Mouse (Mus musculus) megakaryocyte, adult 5-6 weeks (primary cell): ENCODE measurements around the gene Gm6614. TPM values are rescaled to one million over a fixed set of nuclear protein-coding genes. Genes with fewer than 3 reads are reported as not detected.
"Not testable (repeated sequence)": the region's sequence is repeated elsewhere in the genome, so short reads cannot be mapped to it uniquely, and the experiment has no call there.

Source experiments
- ATAC-seq: 2 replicates; pipeline ENCODE4 v1.8.0; 2016; ENCODE audit warnings: mild to moderate bottlenecking, inconsistent platforms; ENCODE audit not compliant: poor library complexity, severe bottlenecking
- total RNA-seq, 2 experiments: library from RNA; stranded (forward) in 1 of 2; stranded (reverse) in 1 of 2; fragments of 153-499, 151-499 nt in 1 of 2; fragments of 221-1000, 200-1000 nt in 1 of 2; gene quantifications; 2 replicates each; pipeline versions ENCODE4 v1.2.3 to v1.2.4; 2015 to 2017

Gene Gm6614
- total RNA-seq (2015) (not detected in 2 replicates), total RNA-seq (2017) (not detected in 2 replicates)

DNA sequence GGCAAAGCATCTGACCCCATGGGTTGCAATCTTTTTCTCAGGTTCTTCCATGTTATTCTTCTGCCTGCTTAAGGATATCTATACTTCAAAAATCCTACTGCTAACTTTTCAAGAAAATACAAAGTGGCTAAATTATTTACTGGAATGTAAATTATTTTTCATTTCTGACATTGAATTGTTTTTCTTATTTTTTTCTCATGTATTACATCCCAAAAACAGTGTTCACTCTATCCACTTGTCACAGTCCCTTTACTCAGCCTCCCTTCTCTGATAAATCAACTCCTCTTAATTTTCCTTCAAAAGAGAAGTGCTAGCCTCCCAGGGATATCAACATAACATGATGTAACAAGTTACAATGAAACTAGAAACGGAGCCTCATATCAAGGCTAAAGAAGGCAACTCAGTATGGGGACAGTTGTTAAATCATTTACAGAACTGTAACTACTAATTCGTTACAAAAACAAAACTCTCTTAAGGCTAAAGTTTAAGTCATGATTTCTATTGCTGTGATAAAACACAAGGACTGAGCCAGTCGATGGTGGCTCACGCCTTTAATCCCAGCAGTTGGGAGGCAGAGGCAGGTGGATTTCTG, at the start of gene Gm6614:
Gm6614 (minus strand) TSS at position 51 of the 592 bp plus-strand sequence.
- no peak for ATAC-seq

DNA sequence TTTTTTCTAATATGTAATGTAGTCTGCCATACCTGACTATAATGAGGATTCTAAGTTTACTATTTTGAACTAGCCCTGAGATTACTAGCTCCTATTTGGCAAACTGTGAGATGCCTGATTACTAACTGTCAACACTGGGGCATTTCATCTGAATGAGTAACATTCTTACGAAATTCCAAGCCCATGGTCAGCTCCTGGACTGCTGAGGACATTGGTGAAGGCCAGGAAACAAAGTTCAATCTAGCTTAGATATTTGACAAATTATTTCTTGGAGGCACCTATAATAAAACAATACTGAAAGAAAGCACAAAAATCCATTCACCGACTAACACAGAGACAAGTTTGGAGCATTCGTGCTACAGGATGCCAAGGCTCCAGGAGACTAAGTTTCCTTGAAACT, 47.1 kb upstream of the Gm6614 start:
- not testable (repeated sequence) for ATAC-seq

DNA sequence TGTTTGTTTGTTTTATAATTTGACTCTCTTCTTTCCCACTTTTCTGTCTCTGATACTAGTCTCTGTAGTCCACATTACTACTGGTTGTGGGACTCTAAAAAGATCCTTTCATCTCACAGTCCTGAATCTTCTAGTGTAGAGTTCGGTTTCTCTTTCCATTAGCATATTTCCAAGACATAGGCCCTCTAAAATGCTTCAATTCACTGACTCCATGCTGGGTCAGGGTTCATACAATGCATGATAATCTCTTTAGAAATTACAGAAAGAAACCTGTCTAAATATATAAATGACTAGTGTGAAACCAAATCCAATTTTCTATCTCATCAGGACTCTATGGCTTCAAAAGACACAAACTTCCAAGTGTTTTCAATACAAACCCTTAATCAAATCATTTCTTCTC, 36.5 kb upstream of the Gm6614 start:
- ATAC-seq: no peak

DNA sequence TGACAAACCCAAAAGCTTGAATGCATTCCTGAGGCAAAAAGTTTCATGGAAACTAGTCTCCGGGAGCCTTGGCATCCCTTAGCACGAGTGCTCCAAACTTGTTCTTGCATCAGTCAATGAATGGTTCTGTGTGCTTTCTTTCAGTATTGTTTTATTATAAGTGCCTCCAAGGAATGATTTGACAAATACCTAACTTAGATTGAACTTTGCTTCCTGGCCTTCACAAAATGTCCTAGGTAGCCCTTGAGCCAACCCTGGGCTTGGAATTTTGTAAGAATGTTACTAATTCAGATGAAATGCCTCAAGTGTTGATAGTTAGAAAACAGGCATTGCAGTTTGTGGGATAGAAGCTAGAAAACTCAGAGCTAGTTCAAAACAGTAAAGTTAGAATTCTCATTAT, 34.5 kb upstream of the Gm6614 start:
- no peak for ATAC-seq

DNA sequence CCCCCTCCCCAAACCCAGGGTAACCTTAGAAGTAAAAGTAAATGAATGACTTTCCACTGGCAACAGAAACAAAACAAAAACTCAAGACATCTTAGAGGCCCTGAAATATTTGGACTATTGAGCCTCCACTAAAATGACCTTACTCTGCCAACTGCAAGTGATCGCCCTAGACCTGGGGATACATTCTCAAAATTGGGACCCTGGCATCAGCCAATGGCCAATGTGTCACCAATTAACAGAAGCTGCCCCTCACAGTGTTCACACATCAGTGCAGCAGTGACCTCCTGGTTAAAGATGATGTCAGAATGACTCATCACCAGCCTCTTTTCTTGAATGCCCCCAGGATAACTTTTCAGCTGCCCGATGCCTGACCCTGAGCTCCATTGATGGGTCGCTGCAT, 30.7 kb upstream of the Gm6614 start:
- no peak for ATAC-seq

DNA sequence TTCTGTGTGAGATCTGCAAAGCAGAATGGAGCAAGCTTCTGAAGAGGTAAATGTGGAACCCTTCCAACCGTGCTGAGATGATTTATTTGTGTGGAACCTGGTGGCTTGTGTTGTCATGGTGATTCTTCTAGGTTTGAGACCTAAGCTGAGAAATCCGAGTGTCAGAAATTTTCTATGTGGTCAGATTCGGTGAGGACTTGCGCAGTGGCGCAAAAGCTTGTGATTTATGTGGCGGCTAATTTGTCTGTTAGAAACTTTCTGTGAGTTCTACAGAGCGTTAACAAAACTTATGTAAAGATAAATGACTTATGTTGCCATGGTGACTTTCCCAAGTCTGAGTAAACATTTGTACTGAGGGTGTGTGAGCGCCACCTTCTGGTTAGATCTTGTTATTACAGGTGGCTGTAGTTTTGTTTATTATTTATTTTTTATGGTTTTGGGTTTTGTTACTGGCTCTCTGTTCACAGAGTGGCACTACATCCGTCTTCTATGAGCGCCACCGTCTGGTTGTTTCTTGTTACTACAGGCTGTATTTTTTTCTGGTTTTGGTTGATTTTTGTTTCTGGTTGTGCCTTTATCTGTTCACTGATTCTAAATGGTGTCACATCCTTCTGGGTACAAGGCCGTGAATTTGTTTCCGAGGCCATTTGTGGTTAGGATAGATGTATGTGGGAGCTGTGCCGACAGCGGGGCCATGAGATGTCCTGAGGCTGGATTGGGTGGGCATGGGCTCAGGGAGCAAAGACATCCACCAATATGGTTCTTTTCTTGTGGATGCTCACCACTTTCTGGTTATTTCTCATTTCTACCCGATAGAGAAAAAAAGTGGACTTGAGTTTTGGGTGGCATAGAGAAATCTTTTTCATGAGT, 29.3 kb upstream of the Gm6614 start:
- 0 out of 2 replicates have a peak, but pooled peaks have one; percentile 29 for ATAC-seq

DNA sequence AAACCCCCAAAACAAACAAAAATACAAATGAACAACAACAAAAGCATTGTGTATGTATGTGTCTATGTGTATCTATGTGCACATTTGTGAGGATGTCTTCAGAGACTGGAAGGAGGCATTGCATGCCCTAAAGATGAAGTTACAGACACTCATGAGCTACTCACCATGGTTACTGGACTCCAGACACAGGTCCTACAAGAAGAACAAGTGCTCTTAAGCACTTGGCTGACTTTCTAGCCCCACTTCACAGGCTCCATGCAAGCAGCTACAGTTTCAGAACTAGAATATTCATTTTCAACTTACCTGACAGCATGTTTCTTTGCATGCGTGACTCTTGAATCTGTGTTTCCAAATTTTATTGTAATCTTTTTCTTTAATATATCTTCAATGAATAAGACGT, 24.6 kb upstream of the Gm6614 start:
- ATAC-seq: no peak

DNA sequence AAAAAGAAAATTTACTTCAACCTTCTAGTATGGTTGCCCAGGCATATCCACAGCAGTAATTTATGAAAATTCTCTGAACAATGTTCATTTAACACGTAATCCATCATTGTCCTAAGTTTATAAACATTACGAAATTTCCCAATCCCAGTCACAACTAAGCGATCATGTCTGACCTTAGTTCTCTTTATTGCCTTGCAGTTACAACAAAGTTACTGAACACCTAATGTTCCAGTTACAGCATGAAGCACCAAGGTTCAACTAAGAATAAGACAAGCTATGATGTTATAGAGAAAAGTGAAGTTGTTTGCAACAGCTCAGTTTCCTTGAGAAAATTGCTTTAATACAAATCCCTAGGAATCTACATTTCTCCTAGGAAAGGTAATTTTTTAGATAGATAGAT, 10.5 kb upstream of the Gm6614 start:
- ATAC-seq: no peak

DNA sequence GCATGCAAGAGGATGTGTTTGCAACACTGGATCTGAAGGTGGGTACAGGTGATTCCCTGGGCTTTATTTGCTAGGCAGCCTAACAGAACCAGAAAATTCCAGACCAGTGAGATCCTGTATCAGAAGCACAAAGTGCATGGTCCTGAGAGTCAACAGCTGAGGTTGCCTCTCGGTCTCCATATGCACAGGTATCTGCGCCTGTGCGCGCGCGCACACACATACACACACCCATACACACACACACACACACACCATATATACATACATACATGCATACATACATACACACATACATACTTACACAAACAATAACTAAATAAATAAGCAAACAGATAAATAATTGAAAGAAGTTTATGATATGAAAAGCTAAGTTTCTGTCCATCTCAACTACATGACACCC, 24.4 kb downstream of the Gm6614 start:
- ATAC-seq: no peak

DNA sequence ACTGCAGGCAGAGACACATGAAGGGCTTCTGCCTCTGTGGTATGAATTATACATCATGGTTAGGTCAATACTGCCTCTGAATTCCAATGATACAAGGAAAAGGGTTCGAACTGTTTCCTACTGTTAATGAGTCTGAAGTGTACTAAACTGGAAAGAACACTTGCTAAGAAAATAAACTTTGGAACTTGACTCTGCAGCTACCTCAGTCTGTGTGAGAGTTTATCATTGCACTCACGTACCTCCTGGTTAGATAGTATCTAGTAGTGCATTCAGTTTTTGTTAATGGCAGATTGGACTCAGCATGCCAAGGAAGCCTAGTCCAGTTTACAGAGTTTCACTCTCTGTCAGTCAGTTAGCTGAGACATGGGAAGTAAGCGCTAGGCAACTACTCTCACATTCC, 26.6 kb downstream of the Gm6614 start:
- ATAC-seq: no peak

DNA sequence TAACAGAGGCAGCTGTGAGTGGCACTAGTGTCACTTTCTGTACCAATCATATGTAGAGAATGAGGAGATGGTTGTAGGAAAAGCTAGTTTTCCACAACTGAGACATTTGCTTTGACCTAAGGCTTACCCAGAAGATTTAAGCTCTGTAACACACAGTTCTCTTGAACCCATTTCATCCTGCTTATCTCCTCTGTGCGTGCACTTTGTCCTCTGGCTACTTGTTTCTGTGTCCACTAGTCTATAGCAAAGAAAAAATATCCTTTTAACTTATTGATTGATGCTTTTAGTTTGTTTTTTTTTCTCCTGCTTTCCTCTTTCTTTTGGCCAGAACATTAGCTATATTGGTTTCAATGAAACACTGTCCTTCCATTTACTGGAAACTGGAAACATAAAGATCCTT, 48.8 kb downstream of the Gm6614 start:
- no peak for ATAC-seq

DNA sequence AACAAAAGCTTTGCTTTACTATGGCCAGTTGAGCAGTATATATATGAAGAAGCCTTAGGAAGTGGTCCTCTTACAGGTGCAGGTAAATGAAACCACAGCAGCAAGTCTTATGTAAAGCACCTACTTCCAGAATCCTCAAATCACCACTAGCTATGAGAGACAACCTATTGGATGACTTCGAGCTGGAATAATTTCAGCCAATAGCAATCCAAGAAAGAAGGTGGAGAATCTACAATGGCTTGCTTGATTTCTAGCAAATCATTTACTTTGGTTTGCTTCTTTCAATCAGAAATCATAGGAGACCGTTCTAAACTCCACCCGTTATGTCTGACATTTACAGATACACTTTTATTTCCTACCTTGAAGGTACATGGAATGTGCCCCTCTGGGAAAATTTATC, 49.4 kb downstream of the Gm6614 start:
- no peak for ATAC-seq

DNA sequence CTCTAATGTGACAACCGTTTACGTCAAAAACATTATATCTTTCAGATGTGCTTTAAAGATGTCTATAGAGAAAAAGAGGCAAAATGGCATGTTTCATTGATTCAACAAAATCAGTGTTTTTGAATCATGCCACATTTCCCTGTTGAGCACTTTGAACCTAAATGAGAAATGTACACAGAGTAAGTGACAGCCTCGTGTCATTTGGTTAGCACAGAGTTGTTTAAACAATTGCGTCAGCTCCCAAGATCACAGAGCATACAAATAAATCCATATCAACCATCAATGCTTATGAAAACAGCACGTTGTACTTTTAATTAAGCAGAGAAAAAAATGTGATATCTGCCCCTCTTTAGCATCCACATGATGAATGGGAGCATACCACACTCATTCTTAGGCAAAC, 50.7 kb downstream of the Gm6614 start:
- ATAC-seq: no peak

DNA sequence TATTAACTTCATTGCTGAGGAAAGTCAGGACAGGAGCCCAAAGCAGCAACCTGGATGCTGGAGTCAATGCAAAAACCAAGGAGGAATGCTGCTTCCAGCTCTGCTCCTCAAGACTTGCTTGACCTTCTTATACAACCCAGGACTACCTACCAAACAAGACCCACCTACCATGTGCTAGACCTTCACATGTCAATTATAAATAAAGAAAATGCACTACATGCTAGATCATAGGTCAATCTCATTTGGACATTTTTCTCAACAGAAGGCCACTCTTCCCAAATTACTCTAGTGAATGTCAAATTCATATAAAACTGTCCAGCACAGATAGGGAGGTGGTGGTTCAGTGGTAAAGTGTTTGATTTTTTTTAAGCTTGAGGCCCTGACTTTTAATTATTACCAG, 64.4 kb downstream of the Gm6614 start, which contains the start of gene Slco1a1:
Slco1a1 (minus strand) TSS at position 101 of the 400 bp plus-strand sequence.
- no peak for ATAC-seq

DNA sequence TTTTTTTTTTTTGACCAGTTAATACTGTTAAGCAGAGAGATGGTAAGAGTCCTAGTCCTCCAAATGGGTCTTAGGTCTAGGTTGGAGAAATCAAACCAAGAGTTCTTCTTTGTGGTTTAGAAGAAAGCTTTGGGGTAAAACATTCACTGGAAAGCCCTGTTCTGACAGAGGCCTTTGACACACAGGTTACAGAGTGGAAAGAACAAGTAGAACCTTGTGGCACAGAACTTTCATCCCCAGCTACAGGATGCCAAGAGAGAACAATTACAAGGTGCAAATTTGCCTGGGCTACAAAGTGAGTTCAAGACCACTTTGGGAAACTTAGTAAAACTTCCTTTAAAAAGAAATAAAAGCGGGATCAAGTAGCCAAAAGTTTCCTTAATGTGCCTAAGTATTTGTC, 70.8 kb downstream of the Gm6614 start:
- no peak for ATAC-seq

Other genes starting within 250 kb of the Gm6614 start
- gene Gm5724, start 237.6 kb downstream of the Gm6614 start, total RNA-seq (2015): not detected in 2 replicates
- not detected in 2 replicates for gene Gm5724, start 237.6 kb downstream of the Gm6614 start, total RNA-seq (2017)
- gene Slco1a4, start 155.2 kb downstream of the Gm6614 start, total RNA-seq (2015): not detected in 2 replicates
- not detected in 2 replicates for gene Slco1a4, start 155.2 kb downstream of the Gm6614 start, total RNA-seq (2017)
- gene Slco1a1, start 64.5 kb downstream of the Gm6614 start, total RNA-seq (2015): not detected in 2 replicates
- gene Slco1a1, start 64.5 kb downstream of the Gm6614 start, total RNA-seq (2017): not detected in 2 replicates
- not detected in 2 replicates for gene Slco1a6, start 197.1 kb upstream of the Gm6614 start, total RNA-seq (2015)
- gene Slco1a6, start 197.1 kb upstream of the Gm6614 start, total RNA-seq (2017): not detected in 2 replicates